In genomic region chr3:152520074-152520473, GRCm38 (mm10) we compare ENCODE assay signal across 26 mouse cellular contexts.
DNase-seq lines count a peak whose midpoint lies in the region; ATAC-seq and TF ChIP-seq lines count a peak whose summit lies in the region.
"Had no signal": no experiment of that assay in that cellular context is flagged by ENCODE, and none has a peak within 500 bp of the region (broad histone marks: within the 10 kb centered on the region; RNA-seq: fewer than 3 reads in every experiment).

No protein-coding gene starts in this region.

- no peak overlapping the region for H3K27ac ChIP-seq in kidney, embryonic 15.5 days
- H3K27ac ChIP-seq in kidney, postnatal 0 days = no peak overlapping the region
- H3K27ac ChIP-seq in forebrain, embryonic 15.5 days (replicated peaks) = no peak overlapping the region
- H3K27ac ChIP-seq: embryonic facial prominence, embryonic 10.5 days; embryonic facial prominence, embryonic 12.5 days; forebrain, embryonic 10.5 days; forebrain, embryonic 12.5 days had no signal

- H3K9me3 ChIP-seq in kidney, embryonic 15.5 days (replicated peaks) = no peaks in the 10 kb centered on the region
- no peaks in the 10 kb centered on the region for H3K9me3 ChIP-seq in kidney, postnatal 0 days (replicated peaks; ENCODE audit: low read length)
- H3K9me3 ChIP-seq in forebrain, embryonic 15.5 days = no peaks in the 10 kb centered on the region
- H3K9me3 ChIP-seq: embryonic facial prominence, embryonic 10.5 days; embryonic facial prominence, embryonic 12.5 days; forebrain, embryonic 12.5 days; G1E had no signal

- H3K9ac ChIP-seq in kidney, embryonic 15.5 days = no peak overlapping the region
- H3K9ac ChIP-seq in kidney, postnatal 0 days (ENCODE audit: low read depth, low read length) = no peak overlapping the region
- H3K9ac ChIP-seq in forebrain, embryonic 15.5 days (replicated peaks) = no peak overlapping the region
- H3K9ac ChIP-seq: embryonic facial prominence, embryonic 12.5 days; forebrain, embryonic 12.5 days had no signal

- no peaks in the 10 kb centered on the region for H3K36me3 ChIP-seq in kidney, embryonic 15.5 days
- H3K36me3 ChIP-seq in kidney, postnatal 0 days (ENCODE audit: insufficient read depth, low read length) = no peaks in the 10 kb centered on the region
- H3K36me3 ChIP-seq in forebrain, embryonic 15.5 days = no peaks in the 10 kb centered on the region
- H3K36me3 ChIP-seq: embryonic facial prominence, embryonic 10.5 days; embryonic facial prominence, embryonic 12.5 days; forebrain, embryonic 10.5 days; forebrain, embryonic 12.5 days; G1E had no signal

- TF ChIP-seq CTCF in kidney, postnatal 0 days (IDR thresholded peaks at IDR 0.05; ENCODE audit: low read depth) = no peak

- WGBS in kidney, embryonic 15.5 days = 39% methylated on average over 3 of the region's 3 CpGs
- 32% methylated on average over 3 of the region's 3 CpGs for WGBS in kidney, postnatal 0 days
- 85% methylated on average over 3 of the region's 3 CpGs for WGBS in forebrain, embryonic 15.5 days

- no peak overlapping the region for H3K4me3 ChIP-seq in kidney, embryonic 15.5 days (replicated peaks)
- H3K4me3 ChIP-seq in kidney, postnatal 0 days (replicated peaks; ENCODE audit: low read depth, low read length) = no peak overlapping the region
- no peak overlapping the region for H3K4me3 ChIP-seq in forebrain, embryonic 15.5 days
- H3K4me3 ChIP-seq: embryonic facial prominence, embryonic 10.5 days; embryonic facial prominence, embryonic 12.5 days; forebrain, embryonic 10.5 days; forebrain, embryonic 12.5 days had no signal

- peak; percentile 37 for DNase-seq in heart, adult 11 months
- DNase-seq in heart, postnatal 36 days = no peak
- DNase-seq in kidney, adult 11 months = no peak
- DNase-seq in kidney, postnatal 0 days (ENCODE audit: low spot score) = peak; percentile 47
- DNase-seq in kidney, postnatal 10 days = no peak
- DNase-seq in fat pad, adult 2 months (ENCODE audit: extremely low read depth, low read depth, low spot score) = peak; percentile 36
- DNase-seq: adrenal gland, adult 8-10 months; adrenal gland, postnatal 14 days; adrenal gland, postnatal 36 days; B cell, adult 2 months; cerebellum, adult 11-12 months; cerebellum, adult 2 months; cerebellum, adult 9-10 months; cerebellum, postnatal 10 days; cerebellum, postnatal 25 days had no signal

- H3K4me1 ChIP-seq in kidney, embryonic 15.5 days = peaks cover 9% of the 10 kb centered on the region; the same call in 1 of the 2 replicates
- H3K4me1 ChIP-seq in kidney, postnatal 0 days (replicated peaks; ENCODE audit: insufficient read depth, low read length) = no peaks in the 10 kb centered on the region
- H3K4me1 ChIP-seq in forebrain, embryonic 15.5 days = peaks cover 14% of the 10 kb centered on the region; the same call in 1 of the 2 replicates

- ATAC-seq in kidney, embryonic 15.5 days (replicated peaks; ENCODE audit: low FRiP score) = peak; percentile 45; the same call in 1 of the 2 replicates
- no peak; the same call in 1 of the 2 replicates for ATAC-seq in kidney, postnatal 0 days (replicated peaks; ENCODE audit: low FRiP score, low read depth)
- no peak for ATAC-seq in forebrain, embryonic 15.5 days (replicated peaks)
- ATAC-seq: activated CD4-positive, CD25-positive, alpha-beta regulatory T cell, adult 4 months; CD4-positive, CD25-positive, alpha-beta regulatory T cell, adult 4 months; forebrain, embryonic 14.5 days; Patski had no signal

- intact Hi-C loops in heart, postnatal 36 days (cut with DNase I) = no loop called here

- no peaks in the 10 kb centered on the region for H3K27me3 ChIP-seq in kidney, embryonic 15.5 days
- no peaks in the 10 kb centered on the region for H3K27me3 ChIP-seq in kidney, postnatal 0 days (ENCODE audit: insufficient read depth, low read length)
- H3K27me3 ChIP-seq in forebrain, embryonic 15.5 days = no peaks in the 10 kb centered on the region
- H3K27me3 ChIP-seq: embryonic facial prominence, embryonic 12.5 days; forebrain, embryonic 12.5 days; Patski had no signal

- H3K4me2 ChIP-seq in kidney, embryonic 15.5 days = no peak overlapping the region
- no peak overlapping the region for H3K4me2 ChIP-seq in kidney, postnatal 0 days (ENCODE audit: low read length)
- no peak overlapping the region for H3K4me2 ChIP-seq in forebrain, embryonic 15.5 days (replicated peaks)
- H3K4me2 ChIP-seq: embryonic facial prominence, embryonic 12.5 days; forebrain, embryonic 12.5 days had no signal

Comparison
In these comparisons a context has a peak if more than half of its experiments do, and no peak if none do; other contexts are left out.
1. DNase-seq: peak in heart, adult 11 months (single experiment), kidney, postnatal 0 days (single experiment) and fat pad, adult 2 months (single experiment); none in heart, postnatal 36 days (0 of 2), kidney, adult 11 months (single experiment) and kidney, postnatal 10 days (single experiment).